Mouse (Mus musculus) lung, postnatal 10 days (tissue): ENCODE results near the gene Nfkbib.

Experiments
- DNase-seq: peaks from one replicate; pipeline ENCODE4 v3.0.0; 2021

Gene Nfkbib

GRCm38 (mm10) chr7:28796562-28796975, 29.3 kb upstream of the Nfkbib start:
- DNase-seq = peak; percentile 90

DNA sequence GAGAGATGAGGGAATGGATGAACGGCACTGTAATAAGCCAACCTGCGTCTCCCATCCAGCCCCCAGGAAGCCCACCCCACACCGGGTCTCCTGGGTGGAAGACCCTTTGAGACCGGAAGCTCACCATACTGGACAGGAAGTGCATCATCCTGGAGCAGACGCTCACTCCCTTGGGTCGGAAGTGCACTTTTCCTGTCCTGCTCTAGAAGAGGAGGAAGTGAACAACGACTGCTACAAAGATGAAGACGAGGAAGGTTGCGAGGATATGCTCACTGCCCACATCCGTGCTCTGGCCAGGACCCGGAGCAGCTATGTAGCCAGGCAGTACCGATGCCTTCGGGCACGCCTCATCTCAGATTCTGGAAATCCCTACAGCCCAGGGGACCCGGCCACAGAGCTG, 28.5 kb upstream of the Nfkbib start:
- peak; percentile 33 for DNase-seq

DNA sequence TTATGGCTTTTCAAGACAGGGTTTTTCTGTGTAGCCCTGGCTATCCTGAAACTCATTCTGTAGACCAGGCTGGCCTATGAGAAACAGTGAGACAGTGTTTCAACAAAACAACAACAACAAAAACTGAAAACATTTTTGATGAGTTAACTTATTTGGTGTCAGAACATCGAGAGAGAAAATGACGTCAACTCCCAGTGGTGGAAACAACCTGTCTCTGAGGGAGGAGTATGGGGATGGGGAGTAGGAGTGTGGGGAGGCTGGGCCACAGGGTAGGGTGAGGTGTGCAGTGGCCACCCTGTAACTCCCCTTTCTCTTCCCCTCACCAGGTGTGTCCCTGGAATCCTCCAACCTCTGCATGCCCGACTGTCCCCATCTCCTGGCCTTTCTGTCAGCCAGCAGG, 27.2 kb upstream of the Nfkbib start:
- DNase-seq = no peak

DNA sequence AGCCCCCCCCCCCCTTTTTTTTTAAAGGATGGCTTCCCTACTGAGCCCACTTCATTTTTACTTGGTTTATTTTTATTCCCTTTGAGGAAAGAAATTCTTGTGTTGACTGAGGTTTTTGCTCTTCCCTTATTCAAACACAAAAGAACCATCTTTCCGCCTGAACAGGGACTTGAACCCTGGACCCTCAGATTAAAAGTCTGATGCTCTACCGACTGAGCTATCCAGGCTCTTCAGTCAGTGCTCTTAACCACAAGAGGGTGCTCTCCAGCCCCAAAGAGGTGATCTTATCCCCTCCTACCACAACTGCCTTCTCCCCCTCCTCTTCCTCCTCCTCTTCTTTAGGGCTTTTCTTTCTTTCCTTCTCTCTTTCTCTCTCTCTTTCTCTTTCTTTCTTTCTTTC, 26.5 kb upstream of the Nfkbib start:
- peak; percentile 66 for DNase-seq

DNA sequence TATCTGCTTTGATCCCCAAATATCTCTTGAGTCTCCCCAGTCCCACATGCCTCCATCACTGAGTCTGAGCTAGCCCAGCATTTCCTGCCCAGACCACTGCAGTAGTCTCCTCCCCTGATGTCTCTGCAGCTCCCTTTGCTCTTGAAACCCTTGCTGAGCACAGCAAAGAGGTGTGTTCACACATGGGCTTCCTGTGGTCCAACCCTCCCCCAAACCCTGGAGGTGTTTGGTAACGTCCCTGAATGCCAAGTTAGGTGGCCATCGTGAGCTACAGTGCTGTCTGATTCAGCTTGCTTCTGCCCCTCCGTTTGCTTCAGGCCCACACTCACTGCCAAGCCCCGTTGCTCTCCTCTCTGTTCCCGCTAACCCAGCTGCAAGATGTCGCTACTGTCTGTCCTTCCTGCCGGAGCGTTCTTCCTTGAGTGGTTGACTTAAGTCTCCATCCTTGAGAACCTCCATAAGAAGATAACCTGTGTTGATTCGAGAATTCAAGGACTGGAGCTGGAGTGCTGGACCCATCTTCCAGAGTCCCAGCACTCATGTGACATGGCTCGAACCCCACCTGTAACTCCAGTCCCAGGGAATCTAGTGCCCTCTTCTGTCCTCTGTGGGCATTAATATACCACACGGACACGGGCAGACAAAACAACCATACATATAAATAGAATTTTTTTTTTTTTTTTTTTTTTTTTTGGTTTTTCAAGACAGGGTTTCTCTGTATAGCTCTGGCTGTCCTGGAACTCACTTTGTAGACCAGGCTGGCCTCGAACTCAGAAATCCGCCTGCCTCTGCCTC, 25.3 kb upstream of the Nfkbib start:
- no peak for DNase-seq

DNA sequence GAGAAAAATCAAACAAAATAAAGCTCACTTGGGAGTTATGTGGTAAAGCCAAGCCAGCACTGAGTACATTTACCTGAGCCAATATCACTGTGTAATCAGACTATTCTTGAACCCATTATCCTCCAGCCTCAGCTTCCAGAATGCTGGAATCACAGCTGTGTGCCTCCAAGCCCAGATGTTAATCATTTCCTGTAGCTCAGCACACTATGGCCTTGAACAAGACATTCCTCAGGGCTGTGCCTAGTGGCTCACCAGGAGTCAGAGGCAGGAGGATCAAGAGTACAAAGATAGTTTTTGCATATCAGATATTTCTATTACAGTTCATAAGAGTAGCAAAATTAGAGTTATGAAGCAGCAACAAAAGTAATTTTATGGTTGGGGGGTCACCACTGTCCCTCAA, 24.4 kb upstream of the Nfkbib start:
- no peak for DNase-seq

- DNase-seq = peak; percentile 40
Observed at GRCm38 (mm10) chr7:28790066-28790806, 22.9 kb upstream of the Nfkbib start.

GRCm38 (mm10) chr7:28789235-28789634, 21.9 kb upstream of the Nfkbib start:
- no peak for DNase-seq

GRCm38 (mm10) chr7:28788307-28789195, 21.2 kb upstream of the Nfkbib start, which contains the start of gene Rinl:
Rinl (plus strand) TSS chr7:28788969.
- DNase-seq = no peak

DNA sequence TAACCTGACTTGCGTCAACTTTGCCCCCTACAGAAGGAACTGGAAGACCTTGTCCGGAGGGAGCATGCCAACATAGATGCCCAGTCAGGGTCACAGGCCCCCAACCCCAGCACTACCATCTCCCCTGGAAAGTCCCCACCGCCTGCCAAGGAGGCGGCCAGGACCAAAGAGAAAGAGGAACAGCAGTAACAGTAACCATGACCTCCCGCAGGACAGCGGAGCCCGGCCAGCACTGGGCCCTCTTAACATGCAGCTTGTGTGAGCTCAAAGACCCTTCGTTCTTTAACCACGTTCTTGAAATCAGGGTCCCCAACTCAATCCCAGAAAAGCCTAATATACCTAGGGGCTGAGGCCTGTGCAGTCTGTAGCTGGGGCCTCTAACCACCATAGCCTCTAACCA, 20.6 kb upstream of the Nfkbib start:
- DNase-seq = no peak

DNA sequence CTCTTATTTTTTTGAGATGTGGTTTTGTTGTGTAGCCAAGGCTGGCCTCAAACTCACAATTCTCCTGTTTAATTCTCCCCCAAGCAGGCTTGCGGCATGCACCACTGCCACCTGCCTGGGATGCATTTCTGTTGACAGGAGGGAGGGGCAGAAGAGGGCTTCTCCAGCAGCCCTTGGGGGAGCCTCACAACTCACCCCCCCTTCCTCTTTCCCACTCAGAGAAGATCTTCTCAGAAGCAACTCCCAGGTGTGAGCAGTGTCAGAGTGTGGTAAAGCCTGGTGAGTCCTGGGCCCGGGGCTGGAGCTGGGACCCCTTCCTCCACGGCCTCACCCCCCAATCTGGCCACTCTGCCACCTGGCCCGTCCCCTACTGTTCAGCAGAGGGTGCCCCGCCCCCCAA, 17.8 kb upstream of the Nfkbib start:
- DNase-seq = no peak

GRCm38 (mm10) chr7:28781261-28781663, 13.9 kb upstream of the Nfkbib start:
- DNase-seq = no peak

GRCm38 (mm10) chr7:28780857-28781256, 13.5 kb upstream of the Nfkbib start:
- no peak for DNase-seq

DNA sequence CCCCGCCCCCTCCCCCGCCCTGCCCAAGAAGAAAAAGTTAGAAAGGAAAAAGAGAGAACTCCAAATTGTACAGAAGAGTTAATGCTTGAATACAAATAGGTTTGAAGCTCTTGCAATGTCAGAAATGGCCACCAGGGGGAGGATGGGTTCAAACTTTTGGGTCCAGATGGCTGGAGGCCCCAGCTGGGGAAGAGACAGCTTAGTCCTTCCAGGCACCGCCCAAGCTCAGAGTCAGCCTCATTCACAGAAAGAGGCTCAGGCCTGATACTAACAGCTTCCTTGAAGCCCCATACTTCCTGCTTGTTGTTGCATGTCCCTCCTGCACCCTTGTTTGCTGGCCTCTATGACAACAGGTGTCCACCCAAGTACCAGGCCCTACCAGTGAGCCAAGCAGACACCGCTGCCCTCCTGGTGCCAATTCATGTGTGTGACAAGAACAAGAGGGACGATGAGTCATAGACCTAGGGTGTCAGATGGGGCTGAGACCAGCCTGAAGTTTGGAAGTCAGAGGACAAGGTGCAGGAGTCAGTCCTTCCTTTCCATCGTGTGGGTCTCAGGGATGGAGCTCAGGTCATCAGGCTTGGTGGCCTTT, 12.9 kb upstream of the Nfkbib start:
- peak; percentile 94 for DNase-seq

- no peak for DNase-seq
Observed at GRCm38 (mm10) chr7:28778825-28779224, 11.5 kb upstream of the Nfkbib start.

GRCm38 (mm10) chr7:28775129-28775528, 7.8 kb upstream of the Nfkbib start:
- no peak for DNase-seq

GRCm38 (mm10) chr7:28774164-28774563, 6.9 kb upstream of the Nfkbib start:
- DNase-seq = no peak

- no peak for DNase-seq
Observed at GRCm38 (mm10) chr7:28773163-28773562, 5.9 kb upstream of the Nfkbib start.

DNA sequence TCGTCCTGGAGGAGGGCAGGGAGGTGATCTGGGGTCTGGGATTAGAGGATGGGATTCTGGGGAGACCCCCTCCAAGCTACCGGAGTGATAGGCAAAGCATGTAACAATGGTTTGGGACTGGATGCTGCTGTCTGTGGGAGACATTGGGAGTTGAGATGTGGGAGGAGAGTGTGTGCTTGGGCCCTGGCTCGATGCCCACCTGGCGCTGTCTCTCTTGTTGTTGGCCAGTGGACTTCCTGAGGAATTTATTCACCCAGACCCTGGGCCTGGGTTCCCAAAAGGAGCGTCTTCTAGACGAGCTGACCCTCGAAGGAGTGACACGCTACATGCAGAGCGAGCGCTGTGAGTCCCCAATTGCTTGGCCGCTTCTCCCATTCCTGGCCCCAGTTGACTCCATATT, 4.6 kb upstream of the Nfkbib start:
- peak; percentile 50 for DNase-seq

- DNase-seq = no peak
Observed at GRCm38 (mm10) chr7:28770309-28770708, 3.0 kb upstream of the Nfkbib start.

GRCm38 (mm10) chr7:28769414-28769958, 2.2 kb upstream of the Nfkbib start:
- DNase-seq = no peak

- no peak for DNase-seq
Observed at GRCm38 (mm10) chr7:28766910-28767309, 402 bp downstream of the Nfkbib start.
